Mouse (Mus musculus) stomach, embryonic 15.5 days (tissue): ENCODE results near the gene Vmn1r214. TPM values are rescaled to one million over a fixed set of nuclear protein-coding genes. Genes with fewer than 3 reads are reported as not detected.

Source experiments
- ATAC-seq: fragments of 200-750 bp; cut with Nextera tagmentation; 2 replicates; pipeline ENCODE4 v1.8.0; 2017; ENCODE audit warnings: low read depth, moderate number of reproducible peaks, moderate TSS enrichment; ENCODE audit not compliant: insufficient read depth, low FRiP score
- H3K27ac ChIP-seq: fragments of 300-500 bp; sonication (generic); 2 replicates; pipeline ENCODE4 v1.5.1; 2015; ENCODE audit warnings: mild to moderate bottlenecking, inconsistent platforms
- H3K27me3 ChIP-seq: fragments of 300-500 bp; sonication (generic); replicated peaks from 2 replicates; pipeline ENCODE4 v1.6.1; 2015; ENCODE audit warnings: inconsistent platforms
- H3K36me3 ChIP-seq: fragments of 300-500 bp; sonication (generic); 2 replicates; pipeline ENCODE4 v1.6.1; 2015; ENCODE audit warnings: inconsistent platforms
- H3K4me1 ChIP-seq: fragments of 300-500 bp; sonication (generic); 2 replicates; pipeline ENCODE4 v1.6.1; 2015; ENCODE audit warnings: inconsistent platforms
- H3K4me2 ChIP-seq: fragments of 300-500 bp; sonication (generic); 2 replicates; pipeline ENCODE4 v1.6.1; 2015; ENCODE audit warnings: mild to moderate bottlenecking, inconsistent platforms
- H3K4me3 ChIP-seq: fragments of 300-500 bp; sonication (generic); replicated peaks from 2 replicates; pipeline ENCODE4 v1.5.1; 2015; ENCODE audit warnings: inconsistent platforms
- H3K9ac ChIP-seq: fragments of 300-500 bp; sonication (generic); 2 replicates; pipeline ENCODE4 v1.6.1; 2015; ENCODE audit warnings: inconsistent platforms
- H3K9me3 ChIP-seq: fragments of 300-500 bp; sonication (generic); 2 replicates; pipeline ENCODE4 v1.6.1; 2016; ENCODE audit warnings: inconsistent platforms
- WGBS: fragments of 180-500 bp; shearing (Covaris S2); methylation state at CpG from one replicate; pipeline ENCODE4 v1.1.7; 2015; 5-methylcytosine and 5-hydroxymethylcytosine counted together
- polyA plus RNA-seq: library from polyadenylated mRNA; unstranded; fragments of >200 nt; fragmentation: Nextera tagmentation; extraction: Ambion mirVana; gene quantifications from 2 replicates; pipeline ENCODE4 v1.2.1, GENCODE M21; 2015

Vmn1r214 gene
- not detected in 2 replicates for polyA plus RNA-seq

DNA sequence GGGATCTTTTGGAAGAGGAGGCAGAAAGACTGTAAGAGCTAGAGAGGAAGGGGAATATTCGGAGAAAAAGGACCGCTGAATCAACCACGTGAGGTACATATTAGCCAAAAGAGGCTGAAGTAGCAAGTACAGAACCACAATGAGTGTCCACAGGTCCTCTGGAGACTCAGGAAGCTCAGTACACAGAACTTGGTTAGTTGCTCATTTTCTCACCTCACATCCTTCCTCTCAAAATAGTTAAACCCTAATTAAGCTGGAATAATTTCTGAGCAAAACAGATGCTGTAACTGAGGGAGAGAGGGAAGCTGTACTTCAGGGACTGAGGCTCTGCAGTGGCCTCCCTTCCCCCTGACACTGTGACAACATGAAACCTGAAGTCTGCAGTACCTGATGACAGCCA lies at the start of gene Vmn1r214:
Gene Vmn1r214, plus strand, starts transcription at position 301 of the 400 bp plus-strand sequence.
- Histone ChIP-seq H3K9me3 (no peaks in the 10 kb centered on the region), H3K36me3 (no peaks in the 10 kb centered on the region), H3K27ac (no peak within 1 kb of the TSS), H3K4me1 (no peaks in the 10 kb centered on the region), H3K27me3 (no peaks in the 10 kb centered on the region), H3K4me2 (no peak within 1 kb of the TSS), H3K4me3 (no peak within 1 kb of the TSS), H3K9ac (no peak within 1 kb of the TSS)
- WGBS, result 90% methylated on average over 3 of the region's 3 CpGs
- no peak for ATAC-seq

DNA sequence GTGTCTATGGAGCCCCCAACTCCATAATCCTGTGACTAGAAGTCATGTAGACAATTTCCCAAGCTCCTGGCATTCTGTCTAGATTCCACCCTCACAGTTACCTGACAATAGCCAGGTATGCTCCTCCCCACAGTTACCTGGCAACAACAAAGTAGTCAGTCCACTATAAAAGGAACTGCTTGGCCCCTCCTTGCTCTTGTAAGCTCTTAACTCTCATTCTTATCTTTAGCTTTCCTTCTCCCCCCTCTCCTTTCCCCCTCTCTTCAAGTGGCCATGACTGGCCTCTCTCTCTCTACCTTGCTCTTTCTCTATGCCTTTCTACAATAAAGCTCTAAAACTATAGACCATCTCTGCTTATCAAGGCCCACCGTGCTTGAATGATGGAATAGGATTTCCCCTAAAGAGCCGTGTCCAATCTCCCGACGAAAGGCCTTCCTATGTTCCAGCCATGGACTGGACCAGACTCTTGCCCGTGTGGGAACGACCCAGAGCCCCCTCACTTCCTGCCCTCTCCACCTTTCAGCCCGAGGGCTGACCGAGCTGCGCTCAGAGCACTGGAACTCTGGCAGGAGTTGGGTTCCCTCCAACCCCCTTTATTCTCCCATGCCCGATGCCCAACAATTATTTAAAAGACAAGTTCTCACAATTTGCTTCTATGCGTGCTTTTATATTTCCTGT lies 39.9 kb upstream of the Vmn1r214 start:
- WGBS, result 86% methylated on average over 11 of the region's 11 CpGs
- H3K4me3 ChIP-seq, result no peak overlapping the region
- no peak for ATAC-seq

DNA sequence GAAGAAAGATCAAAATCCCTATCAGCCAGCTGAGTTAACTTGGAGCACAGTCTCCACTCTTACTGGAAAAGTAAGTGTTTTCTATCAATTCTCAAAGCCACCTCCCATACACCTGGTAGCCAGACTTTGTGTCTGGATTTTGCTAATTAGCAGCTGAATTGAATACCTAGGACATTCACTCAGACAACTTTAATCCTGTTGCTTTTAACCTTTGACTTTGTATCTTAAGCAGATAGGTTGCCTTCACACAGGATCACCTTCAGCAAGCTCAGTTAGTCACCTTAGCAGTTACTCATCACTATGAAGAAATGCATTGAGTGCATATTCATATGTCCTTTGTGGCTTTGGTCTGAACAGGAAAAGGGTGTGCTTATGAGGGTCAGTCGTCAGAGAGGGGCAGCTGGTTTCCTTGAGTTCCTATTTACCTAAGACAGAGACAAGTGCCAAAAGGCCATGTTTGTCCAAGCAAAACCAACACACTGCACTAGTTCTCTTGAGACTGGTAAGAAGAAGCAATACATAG lies 38.0 kb upstream of the Vmn1r214 start:
- Histone ChIP-seq H3K9me3 (no peaks in the 10 kb centered on the region), H3K4me2 (no peak overlapping the region), H3K9ac (no peak overlapping the region), H3K4me3 (no peak overlapping the region), H3K4me1 (no peaks in the 10 kb centered on the region), H3K27ac (no peak overlapping the region), H3K36me3 (no peaks in the 10 kb centered on the region), H3K27me3 (no peaks in the 10 kb centered on the region)
- WGBS, result 28% methylated on average over 1 of the region's 1 CpGs
- ATAC-seq, result no peak

More for the DNA sequence above, 39.9 kb upstream of the Vmn1r214 start:
- no peaks in the 10 kb centered on the region for H3K27me3 ChIP-seq
- H3K4me2 ChIP-seq, result no peak overlapping the region
- no peak overlapping the region for H3K9ac ChIP-seq
- H3K36me3 ChIP-seq, result no peaks in the 10 kb centered on the region
- H3K4me1 ChIP-seq, result no peaks in the 10 kb centered on the region
- H3K9me3 ChIP-seq, result no peaks in the 10 kb centered on the region
- no peak overlapping the region for H3K27ac ChIP-seq

DNA sequence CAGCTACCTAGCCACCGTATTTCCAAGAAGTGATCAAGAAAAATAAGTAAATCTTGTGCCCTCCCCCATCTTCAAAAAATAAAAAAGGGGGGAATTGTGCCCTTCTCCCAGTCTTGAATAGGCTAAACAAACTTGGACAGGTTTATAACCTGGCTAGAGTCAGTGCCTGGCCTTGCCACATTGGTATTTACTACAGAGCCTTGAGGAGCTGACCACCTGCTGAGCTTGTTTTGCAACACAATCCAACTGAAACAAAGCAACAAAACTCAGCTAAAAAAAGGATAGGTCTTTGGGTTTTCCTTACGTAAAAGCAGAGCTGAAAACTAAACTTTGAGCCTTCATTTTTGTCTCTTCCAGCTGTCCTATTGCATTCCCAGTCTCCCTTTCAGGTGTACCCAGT lies 37.5 kb upstream of the Vmn1r214 start:
- no peaks in the 10 kb centered on the region for H3K36me3 ChIP-seq
- no peaks in the 10 kb centered on the region for H3K27me3 ChIP-seq
- no peak overlapping the region for H3K9ac ChIP-seq
- no peaks in the 10 kb centered on the region for H3K4me1 ChIP-seq
- no peak for ATAC-seq
- H3K4me3 ChIP-seq, result no peak overlapping the region
- H3K27ac ChIP-seq, result no peak overlapping the region
- WGBS, result 53% methylated on average over 2 of the region's 2 CpGs
- H3K4me2 ChIP-seq, result no peak overlapping the region
- H3K9me3 ChIP-seq, result no peaks in the 10 kb centered on the region

DNA sequence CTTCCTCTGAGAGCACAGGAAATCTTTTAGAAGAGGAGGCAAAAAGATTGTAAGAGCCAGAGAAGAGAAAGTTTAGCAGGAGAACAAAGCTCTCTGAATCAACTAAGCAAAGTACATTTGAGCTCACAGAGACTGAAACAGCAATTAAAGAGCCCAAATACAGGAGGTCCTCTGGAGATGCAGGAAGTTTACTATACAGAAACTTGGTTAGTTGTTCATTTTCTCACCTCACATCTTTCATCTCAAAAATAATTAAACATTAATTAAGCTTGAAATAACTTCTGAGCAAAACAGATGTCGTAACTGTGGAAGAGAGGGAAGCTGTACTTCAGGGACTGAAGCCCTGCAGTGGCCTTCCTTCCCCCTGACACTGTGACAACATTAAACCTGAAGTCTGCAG lies 22.9 kb upstream of the Vmn1r214 start, which contains the start of gene Vmn1r213:
Gene Vmn1r213, plus strand, starts transcription at position 301 of the 400 bp plus-strand sequence.
- no peaks in the 10 kb centered on the region for H3K36me3 ChIP-seq
- no peak within 1 kb of the TSS for H3K4me3 ChIP-seq
- H3K9ac ChIP-seq, result no peak within 1 kb of the TSS
- H3K27me3 ChIP-seq, result no peaks in the 10 kb centered on the region
- H3K27ac ChIP-seq, result no peak within 1 kb of the TSS
- H3K9me3 ChIP-seq, result no peaks in the 10 kb centered on the region
- ATAC-seq, result no peak
- no peaks in the 10 kb centered on the region for H3K4me1 ChIP-seq
- WGBS, result 79% methylated on average over 1 of the region's 1 CpGs
- no peak within 1 kb of the TSS for H3K4me2 ChIP-seq

DNA sequence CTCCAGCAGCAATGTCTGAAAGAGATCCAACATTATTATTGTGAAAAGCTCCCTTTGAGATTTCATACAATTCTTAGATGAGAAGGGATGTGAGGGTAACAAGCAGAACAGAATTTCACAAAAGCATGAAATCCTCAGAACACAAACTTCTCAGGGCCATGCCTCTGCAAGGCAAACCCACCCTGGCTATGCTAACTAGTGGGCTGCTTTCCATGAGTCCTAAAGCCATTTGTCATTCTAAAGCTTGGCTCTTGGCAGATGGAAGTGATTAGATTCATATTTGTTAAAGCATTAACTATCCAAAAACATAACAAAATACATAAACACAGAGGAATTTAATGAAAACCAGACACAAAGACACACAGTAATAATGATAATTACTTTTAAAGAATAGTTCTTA lies 12.1 kb upstream of the Vmn1r214 start:
- Histone ChIP-seq H3K4me2 (no peak overlapping the region), H3K9me3 (no peaks in the 10 kb centered on the region), H3K36me3 (no peaks in the 10 kb centered on the region), H3K4me1 (no peaks in the 10 kb centered on the region), H3K9ac (no peak overlapping the region), H3K27me3 (no peaks in the 10 kb centered on the region), H3K27ac (no peak overlapping the region), H3K4me3 (no peak overlapping the region)
- ATAC-seq, result no peak

DNA sequence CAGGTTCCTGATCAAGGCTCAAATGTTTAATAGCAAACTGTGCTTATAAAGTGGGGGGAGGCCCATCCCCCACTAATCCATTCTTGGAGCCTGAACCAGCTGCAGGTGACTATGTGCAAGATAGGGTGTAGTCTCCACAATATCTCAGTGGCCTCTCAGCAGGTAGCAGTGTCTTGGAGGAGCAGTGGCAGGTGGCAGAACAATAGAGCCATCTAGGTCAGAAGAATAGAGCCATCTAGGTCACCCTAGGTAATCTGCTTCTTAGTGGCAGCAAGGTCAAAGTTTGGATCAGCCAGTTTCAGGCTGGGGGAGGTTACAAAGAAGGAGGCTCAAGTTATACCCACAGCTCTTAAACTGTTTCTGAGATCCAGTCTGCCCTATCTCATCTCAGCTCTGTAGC lies 5.4 kb upstream of the Vmn1r214 start:
- no peak overlapping the region for H3K27ac ChIP-seq
- H3K27me3 ChIP-seq, result no peaks in the 10 kb centered on the region
- H3K4me1 ChIP-seq, result no peaks in the 10 kb centered on the region
- no peaks in the 10 kb centered on the region for H3K9me3 ChIP-seq
- H3K9ac ChIP-seq, result no peak overlapping the region
- no peaks in the 10 kb centered on the region for H3K36me3 ChIP-seq
- no peak for ATAC-seq
- no peak overlapping the region for H3K4me3 ChIP-seq
- no peak overlapping the region for H3K4me2 ChIP-seq

DNA sequence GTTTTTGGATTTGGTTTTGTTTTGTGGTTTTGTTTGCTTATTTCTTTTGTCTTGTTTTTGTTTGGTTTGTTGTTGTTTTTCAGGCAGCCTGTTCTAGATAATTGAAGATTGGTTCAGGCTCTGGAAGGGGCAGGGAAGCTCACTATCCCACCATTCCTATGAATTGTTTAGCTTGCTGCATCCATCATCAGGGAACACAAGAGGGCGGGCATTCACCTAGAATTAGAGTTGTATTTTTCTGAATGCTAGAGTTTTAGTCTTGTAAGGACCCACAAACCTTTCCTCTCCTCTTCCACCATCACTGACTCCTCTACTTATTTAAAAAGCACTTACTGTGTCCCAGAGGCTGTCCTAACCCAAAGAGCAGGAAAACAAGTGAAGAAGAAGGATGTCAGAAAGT lies 27.6 kb downstream of the Vmn1r214 start:
- H3K27ac ChIP-seq, result no peak overlapping the region
- no peak for ATAC-seq
- no peaks in the 10 kb centered on the region for H3K36me3 ChIP-seq
- H3K4me2 ChIP-seq, result no peak overlapping the region
- no peak overlapping the region for H3K9ac ChIP-seq
- no peaks in the 10 kb centered on the region for H3K27me3 ChIP-seq
- no peaks in the 10 kb centered on the region for H3K4me1 ChIP-seq
- H3K4me3 ChIP-seq, result no peak overlapping the region
- 37% methylated on average over 1 of the region's 1 CpGs for WGBS
- H3K9me3 ChIP-seq, result no peaks in the 10 kb centered on the region

DNA sequence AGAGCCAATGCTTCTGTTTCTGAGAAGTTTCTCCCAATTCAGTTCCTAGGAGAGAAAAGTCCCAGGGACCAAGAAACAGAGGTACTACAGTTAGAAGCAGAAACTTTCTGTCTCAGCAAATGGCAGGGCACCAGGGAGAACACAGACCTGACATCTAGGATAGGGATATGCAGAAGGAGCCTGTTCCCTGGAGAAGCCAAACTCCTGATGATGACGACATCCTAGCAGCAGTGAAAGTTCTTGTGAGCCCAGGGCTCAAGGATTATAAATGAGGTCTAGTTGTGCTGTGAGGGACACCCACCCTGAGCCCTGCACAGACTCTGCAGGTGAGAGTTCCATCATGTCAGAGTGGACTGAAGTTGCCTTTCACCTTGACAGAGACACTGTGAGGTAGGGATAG lies 37.5 kb downstream of the Vmn1r214 start, which contains the start of gene Vmn1r215:
Gene Vmn1r215, plus strand, starts transcription at position 301 of the 400 bp plus-strand sequence.
- Histone ChIP-seq H3K4me2 (no peak within 1 kb of the TSS), H3K9me3 (no peaks in the 10 kb centered on the region), H3K27me3 (no peaks in the 10 kb centered on the region), H3K36me3 (no peaks in the 10 kb centered on the region), H3K4me1 (no peaks in the 10 kb centered on the region), H3K4me3 (no peak within 1 kb of the TSS), H3K9ac (no peak within 1 kb of the TSS), H3K27ac (no peak within 1 kb of the TSS)
- WGBS, result 57% methylated on average over 1 of the region's 1 CpGs
- no peak for ATAC-seq

DNA sequence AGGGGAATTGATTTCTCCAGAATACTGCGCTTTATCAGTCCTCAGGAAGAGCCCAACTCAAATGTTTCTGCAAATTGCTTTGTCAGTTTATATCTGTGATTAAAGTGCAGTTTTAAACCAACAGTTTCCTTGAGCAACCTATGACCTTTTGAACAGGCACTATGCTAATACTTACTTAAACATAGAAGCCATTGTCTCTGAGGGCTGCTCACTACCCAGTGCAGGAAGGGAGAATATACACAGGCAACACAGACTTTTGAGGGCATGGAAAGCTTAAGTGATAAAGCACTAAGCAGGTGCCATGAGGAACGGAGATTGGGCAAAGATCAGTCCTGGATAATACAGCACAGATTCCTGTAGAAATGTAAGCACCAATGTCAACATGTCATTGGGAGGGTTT lies 39.1 kb downstream of the Vmn1r214 start:
- H3K27ac ChIP-seq, result no peak overlapping the region
- no peaks in the 10 kb centered on the region for H3K4me1 ChIP-seq
- no peaks in the 10 kb centered on the region for H3K36me3 ChIP-seq
- H3K9ac ChIP-seq, result no peak overlapping the region
- 60% methylated on average over 2 of the region's 2 CpGs for WGBS
- no peak overlapping the region for H3K4me2 ChIP-seq
- H3K9me3 ChIP-seq, result no peaks in the 10 kb centered on the region
- H3K4me3 ChIP-seq, result no peak overlapping the region
- ATAC-seq, result no peak
- no peaks in the 10 kb centered on the region for H3K27me3 ChIP-seq
